Mouse (Mus musculus): Measurements from ENCODE around the gene Tbc1d10c. TPM values are rescaled to one million over a fixed set of nuclear protein-coding genes. Genes with fewer than 3 reads are reported as not detected.

Tbc1d10c gene
- total and polyA plus RNA-seq, 3 experiments: 43.5 to 58.5 (median 46.3) TPM

DNA sequence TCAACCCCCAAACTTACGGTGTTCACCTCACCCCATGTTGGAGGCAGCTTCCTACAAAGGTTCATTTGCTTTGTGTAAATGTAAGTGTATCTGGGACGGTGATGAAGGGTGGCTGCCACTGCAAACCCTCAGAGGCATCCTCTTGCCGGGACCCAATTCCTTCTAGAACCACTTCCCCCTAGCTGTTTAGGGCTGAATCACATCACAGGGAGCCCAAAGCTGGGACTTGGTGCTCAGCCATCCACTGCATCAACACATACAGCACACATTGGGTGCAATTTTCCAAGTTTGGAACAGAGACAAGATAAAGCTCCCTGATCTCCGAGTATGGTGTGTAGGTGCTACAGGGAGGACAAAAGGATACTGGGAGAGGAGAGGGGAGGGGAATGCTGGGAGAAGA lies 13.8 kb upstream of the Tbc1d10c start:
- DNase-seq (ENCODE audit: extremely low read depth): no peak
- H3K27ac ChIP-seq (ENCODE audit: insufficient read depth, low read depth): no peak overlapping the region
- TF ChIP-seq RCOR1 (conservative IDR thresholded peaks at IDR 0.05; ENCODE audit: low read depth, low read length) (no peak), MAZ (IDR thresholded peaks at IDR 0.05; ENCODE audit: low read depth, low read length) (no peak), POLR2AphosphoS2 (IDR thresholded peaks at IDR 0.05; ENCODE audit: low read depth, low read length) (no peak), CTCF (conservative IDR thresholded peaks at IDR 0.05 in 1 of 2, IDR thresholded peaks at IDR 0.05 in 1 of 2; ENCODE audit: low read depth in 2 of 2, low read length in 2 of 2) (no peak), NELFE (IDR thresholded peaks at IDR 0.05; ENCODE audit: low read depth, low read length) (no peak), CHD2 (IDR thresholded peaks at IDR 0.05; ENCODE audit: low read length) (no peak)
- peaks cover 7% of the 10 kb centered on the region for H3K27me3 ChIP-seq (replicated peaks)
- no peaks in the 10 kb centered on the region for H3K9me3 ChIP-seq (replicated peaks; ENCODE audit: low read length)
- H3K4me2 ChIP-seq (ENCODE audit: insufficient read depth, low read depth, poor library complexity, severe bottlenecking): no peak overlapping the region
- dilution Hi-C loops (cut with MboI; ENCODE audit: extremely low pct_ligation_motif_present, extremely low pct_unique_long_range_greater_than_20kb, low sequenced_read_pairs) (no loop called here), in situ Hi-C loops (cut with MboI; ENCODE audit: low pct_ligation_motif_present, low pct_unique_long_range_greater_than_20kb, low sequenced_read_pairs) (loop anchor here (5.0 kb wide), 2 partner anchors 32 to 78 kb away; partner anchors contain the start of gene Aip)
- H3K79me2 ChIP-seq (replicated peaks; ENCODE audit: control insufficient read depth, extremely low read depth, insufficient read depth, poor library complexity, severe bottlenecking): peaks cover 12% of the 10 kb centered on the region; the same call in 1 of the 2 replicates
- peaks cover 25 to 52% of the 10 kb centered on the region in 2 experiments for H3K4me1 ChIP-seq (ENCODE audit: control insufficient read depth in 1 of 2, insufficient read depth in 2 of 2)
- H3K4me3 ChIP-seq (replicated peaks in 1 of 3; ENCODE audit: low read depth in 2 of 3, low read length in 2 of 3, poor library complexity in 1 of 3): no peak overlapping the region
- H3K36me3 ChIP-seq (replicated peaks in 1 of 2; ENCODE audit: control insufficient read depth in 1 of 2, insufficient read depth in 1 of 2, low read length in 1 of 2): peaks cover 5 to 8% of the 10 kb centered on the region in 2 experiments
- no peak overlapping the region for H3K9ac ChIP-seq (ENCODE audit: insufficient read depth, low read depth)

DNA sequence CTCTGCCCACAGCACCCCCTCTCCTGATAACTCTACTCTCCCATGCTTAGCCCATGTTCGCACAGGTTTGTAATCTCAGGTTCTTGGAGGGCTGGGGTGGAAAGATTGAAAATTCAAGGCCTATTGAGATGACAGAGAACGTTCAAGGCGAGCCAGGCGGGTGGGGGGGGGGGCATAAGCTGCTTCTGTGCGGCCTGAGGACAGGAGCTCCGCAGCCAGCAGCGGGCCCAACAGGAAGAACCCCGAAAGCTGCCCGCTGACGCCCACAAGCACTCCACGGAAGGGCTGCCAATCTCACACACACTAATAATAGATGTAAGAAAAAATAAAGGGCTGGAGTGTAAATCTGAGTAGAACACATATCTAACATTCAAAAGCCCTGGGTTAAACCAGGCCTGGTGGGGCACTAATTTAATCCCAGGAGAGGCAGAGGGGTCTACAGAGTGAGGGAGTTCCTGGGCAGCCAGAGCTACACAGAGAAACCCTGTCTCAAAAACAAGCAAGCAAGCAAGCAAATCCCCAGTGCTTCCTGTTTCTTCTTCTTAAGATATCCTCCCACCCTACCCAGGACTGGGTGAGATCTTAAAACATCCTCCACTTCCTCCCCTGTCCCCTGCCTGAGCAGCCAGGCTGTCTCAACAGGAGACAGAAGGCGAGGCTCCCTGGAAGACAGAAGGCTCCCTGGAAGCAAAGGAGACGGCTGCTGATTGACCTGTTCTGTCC lies 12.7 kb upstream of the Tbc1d10c start:
- Histone ChIP-seq H3K79me2 (replicated peaks; ENCODE audit: control insufficient read depth, extremely low read depth, insufficient read depth, poor library complexity, severe bottlenecking) (peaks cover 12% of the 10 kb centered on the region; the same call in 1 of the 2 replicates), H3K27ac (ENCODE audit: insufficient read depth, low read depth) (no peak overlapping the region), H3K4me2 (ENCODE audit: insufficient read depth, low read depth, poor library complexity, severe bottlenecking) (no peak overlapping the region), H3K4me1 (ENCODE audit: control insufficient read depth in 1 of 2, insufficient read depth in 2 of 2) (peaks cover 19 to 56% of the 10 kb centered on the region in 2 experiments), H3K9me3 (replicated peaks; ENCODE audit: low read length) (no peaks in the 10 kb centered on the region), H3K9ac (ENCODE audit: insufficient read depth, low read depth) (no peak overlapping the region), H3K36me3 (replicated peaks in 1 of 2; ENCODE audit: control insufficient read depth in 1 of 2, insufficient read depth in 1 of 2, low read length in 1 of 2) (peaks cover 12 to 19% of the 10 kb centered on the region in 2 experiments), H3K4me3 (replicated peaks in 1 of 3; ENCODE audit: low read depth in 2 of 3, low read length in 2 of 3, poor library complexity in 1 of 3) (no peak overlapping the region), H3K27me3 (replicated peaks) (peaks cover 6% of the 10 kb centered on the region)
- DNase-seq (ENCODE audit: extremely low read depth): no peak
- dilution Hi-C loops (cut with MboI; ENCODE audit: extremely low pct_ligation_motif_present, extremely low pct_unique_long_range_greater_than_20kb, low sequenced_read_pairs) (no loop called here), in situ Hi-C loops (cut with MboI; ENCODE audit: low pct_ligation_motif_present, low pct_unique_long_range_greater_than_20kb, low sequenced_read_pairs) (loop anchor here (5.0 kb wide), 2 partner anchors 34 to 76 kb away; partner anchors contain the start of gene Aip)
- TF ChIP-seq CTCF (conservative IDR thresholded peaks at IDR 0.05 in 1 of 2, IDR thresholded peaks at IDR 0.05 in 1 of 2; ENCODE audit: low read depth in 2 of 2, low read length in 2 of 2) (no peak), MAZ (IDR thresholded peaks at IDR 0.05; ENCODE audit: low read depth, low read length) (no peak), RAD21 (IDR thresholded peaks at IDR 0.05; ENCODE audit: low read depth, low read length) (no peak), EP300 (IDR thresholded peaks at IDR 0.05; ENCODE audit: low read length) (no peak), RCOR1 (conservative IDR thresholded peaks at IDR 0.05; ENCODE audit: low read depth, low read length) (no peak), ZC3H11A (IDR thresholded peaks at IDR 0.05; ENCODE audit: low read depth, low read length) (no peak), HCFC1 (IDR thresholded peaks at IDR 0.05; ENCODE audit: low read depth, low read length) (no peak), BHLHE40 (IDR thresholded peaks at IDR 0.05; ENCODE audit: low read depth, low read length) (no peak), TCF12 (IDR thresholded peaks at IDR 0.05; ENCODE audit: low read depth, low read length) (no peak), NRF1 (IDR thresholded peaks at IDR 0.05; ENCODE audit: low read depth, low read length) (no peak), SIN3A (IDR thresholded peaks at IDR 0.05; ENCODE audit: low read length) (no peak), JUN (IDR thresholded peaks at IDR 0.05; ENCODE audit: insufficient read depth, low read depth, low read length) (no peak), MEF2A (IDR thresholded peaks at IDR 0.05; ENCODE audit: borderline replicate concordance, low read depth, low read length) (no peak), ZNF384 (IDR thresholded peaks at IDR 0.05; ENCODE audit: low read depth, low read length) (no peak), MYC (IDR thresholded peaks at IDR 0.05; ENCODE audit: low read depth, low read length) (no peak), USF1 (IDR thresholded peaks at IDR 0.05; ENCODE audit: low read depth, low read length) (no peak), SMC3 (IDR thresholded peaks at IDR 0.05; ENCODE audit: low read depth, low read length) (no peak), NELFE (IDR thresholded peaks at IDR 0.05; ENCODE audit: low read depth, low read length) (no peak), KAT2A (IDR thresholded peaks at IDR 0.05; ENCODE audit: insufficient replicate concordance, low read length) (no peak), GABPA (IDR thresholded peaks at IDR 0.05; ENCODE audit: insufficient replicate concordance, low read depth, low read length) (no peak)
